Mouse (Mus musculus): ENCODE results near the gene Trmt44. TPM values are rescaled to one million over a fixed set of nuclear protein-coding genes. Genes with fewer than 3 reads are reported as not detected.
"Not testable (repeated sequence)": the region's sequence is repeated elsewhere in the genome, so short reads cannot be mapped to it uniquely, and the experiment has no call there.

Gene Trmt44
- polyA plus RNA-seq, 1 experiment from 2014 or later: 7.0 TPM

GRCm38 (mm10) chr5:35594768-35595167 lies 19.9 kb upstream of the Trmt44 start:
- Histone ChIP-seq H3K27ac (ENCODE audit: low read length) (no peak overlapping the region), H3K4me2 (ENCODE audit: low read depth, low read length) (no peak overlapping the region), H3K36me3 (ENCODE audit: control insufficient read depth, insufficient read depth, low read length) (peaks cover 37% of the 10 kb centered on the region), H3K4me3 (replicated peaks; ENCODE audit: low read length) (no peak overlapping the region), H3K27me3 (ENCODE audit: control insufficient read depth, insufficient read depth, low read length) (no peaks in the 10 kb centered on the region), H3K9me3 (replicated peaks; ENCODE audit: control insufficient read depth, low read length) (peaks cover 4% of the 10 kb centered on the region), H3K9ac (ENCODE audit: low read length) (no peak overlapping the region), H3K4me1 (ENCODE audit: control insufficient read depth, insufficient read depth, low read length) (no peaks in the 10 kb centered on the region)
- 92% methylated on average over 4 of the region's 4 CpGs for WGBS
- ATAC-seq (ENCODE audit: insufficient read depth, low FRiP score): no peak

GRCm38 (mm10) chr5:35593272-35593671 lies 18.4 kb upstream of the Trmt44 start:
- Histone ChIP-seq H3K9me3 (replicated peaks; ENCODE audit: control insufficient read depth, low read length) (peaks cover under 1% of the 10 kb centered on the region), H3K36me3 (ENCODE audit: control insufficient read depth, insufficient read depth, low read length) (peaks cover 45% of the 10 kb centered on the region), H3K4me2 (ENCODE audit: low read depth, low read length) (no peak overlapping the region), H3K4me3 (replicated peaks; ENCODE audit: low read length) (no peak overlapping the region), H3K27ac (ENCODE audit: low read length) (no peak overlapping the region), H3K27me3 (ENCODE audit: control insufficient read depth, insufficient read depth, low read length) (no peaks in the 10 kb centered on the region), H3K9ac (ENCODE audit: low read length) (no peak overlapping the region), H3K4me1 (ENCODE audit: control insufficient read depth, insufficient read depth, low read length) (no peaks in the 10 kb centered on the region)
- ATAC-seq (ENCODE audit: insufficient read depth, low FRiP score): no peak
- WGBS: 88% methylated on average over 6 of the region's 6 CpGs

GRCm38 (mm10) chr5:35592824-35593223 lies 18.0 kb upstream of the Trmt44 start:
- no peak overlapping the region for H3K4me3 ChIP-seq (replicated peaks; ENCODE audit: low read length)
- H3K9me3 ChIP-seq (replicated peaks; ENCODE audit: control insufficient read depth, low read length): no peaks in the 10 kb centered on the region; the same call in 1 of the 2 replicates
- peaks cover 40% of the 10 kb centered on the region for H3K36me3 ChIP-seq (ENCODE audit: control insufficient read depth, insufficient read depth, low read length)
- H3K9ac ChIP-seq (ENCODE audit: low read length): no peak overlapping the region
- H3K27me3 ChIP-seq (ENCODE audit: control insufficient read depth, insufficient read depth, low read length): no peaks in the 10 kb centered on the region
- 67% methylated on average over 4 of the region's 4 CpGs for WGBS
- no peaks in the 10 kb centered on the region for H3K4me1 ChIP-seq (ENCODE audit: control insufficient read depth, insufficient read depth, low read length)
- ATAC-seq (ENCODE audit: insufficient read depth, low FRiP score): no peak
- H3K4me2 ChIP-seq (ENCODE audit: low read depth, low read length): no peak overlapping the region
- H3K27ac ChIP-seq (ENCODE audit: low read length): no peak overlapping the region

- Histone ChIP-seq H3K4me3 (replicated peaks; ENCODE audit: low read length) (no peak overlapping the region), H3K36me3 (ENCODE audit: control insufficient read depth, insufficient read depth, low read length) (peaks cover 39% of the 10 kb centered on the region), H3K4me1 (ENCODE audit: control insufficient read depth, insufficient read depth, low read length) (no peaks in the 10 kb centered on the region), H3K9ac (ENCODE audit: low read length) (no peak overlapping the region), H3K27ac (ENCODE audit: low read length) (no peak overlapping the region), H3K27me3 (ENCODE audit: control insufficient read depth, insufficient read depth, low read length) (no peaks in the 10 kb centered on the region), H3K9me3 (replicated peaks; ENCODE audit: control insufficient read depth, low read length) (no peaks in the 10 kb centered on the region; the same call in 1 of the 2 replicates), H3K4me2 (ENCODE audit: low read depth, low read length) (no peak overlapping the region)
- WGBS: 87% methylated on average over 21 of the region's 21 CpGs
- ATAC-seq (ENCODE audit: insufficient read depth, low FRiP score): no peak
Observed at GRCm38 (mm10) chr5:35592081-35592736, 17.3 kb upstream of the Trmt44 start.

GRCm38 (mm10) chr5:35591497-35591896 lies 16.6 kb upstream of the Trmt44 start:
- Histone ChIP-seq H3K9ac (ENCODE audit: low read length) (no peak overlapping the region), H3K4me3 (replicated peaks; ENCODE audit: low read length) (no peak overlapping the region), H3K9me3 (replicated peaks; ENCODE audit: control insufficient read depth, low read length) (no peaks in the 10 kb centered on the region; the same call in 1 of the 2 replicates), H3K4me2 (ENCODE audit: low read depth, low read length) (no peak overlapping the region), H3K27ac (ENCODE audit: low read length) (no peak overlapping the region), H3K27me3 (ENCODE audit: control insufficient read depth, insufficient read depth, low read length) (no peaks in the 10 kb centered on the region), H3K36me3 (ENCODE audit: control insufficient read depth, insufficient read depth, low read length) (peaks cover 39% of the 10 kb centered on the region), H3K4me1 (ENCODE audit: control insufficient read depth, insufficient read depth, low read length) (no peaks in the 10 kb centered on the region)
- ATAC-seq (ENCODE audit: insufficient read depth, low FRiP score): no peak
- 90% methylated on average over 3 of the region's 4 CpGs for WGBS

- H3K27me3 ChIP-seq (ENCODE audit: control insufficient read depth, insufficient read depth, low read length); H3K9me3 ChIP-seq (replicated peaks; ENCODE audit: control insufficient read depth, low read length); H3K27ac ChIP-seq (ENCODE audit: low read length); H3K4me3 ChIP-seq (replicated peaks; ENCODE audit: low read length); H3K36me3 ChIP-seq (ENCODE audit: control insufficient read depth, insufficient read depth, low read length); H3K4me2 ChIP-seq (ENCODE audit: low read depth, low read length); H3K9ac ChIP-seq (ENCODE audit: low read length); ATAC-seq (ENCODE audit: insufficient read depth, low FRiP score); H3K4me1 ChIP-seq (ENCODE audit: control insufficient read depth, insufficient read depth, low read length): not testable (repeated sequence)
- WGBS: 92% methylated on average over 2 of the region's 2 CpGs
Observed at GRCm38 (mm10) chr5:35584259-35584658, 9.4 kb upstream of the Trmt44 start.

- Histone ChIP-seq H3K9me3 (replicated peaks; ENCODE audit: control insufficient read depth, low read length) (no peaks in the 10 kb centered on the region), H3K4me3 (replicated peaks; ENCODE audit: low read length) (peak overlapping the region; percentile 73), H3K4me1 (ENCODE audit: control insufficient read depth, insufficient read depth, low read length) (peaks cover 9% of the 10 kb centered on the region), H3K27me3 (ENCODE audit: control insufficient read depth, insufficient read depth, low read length) (no peaks in the 10 kb centered on the region), H3K4me2 (ENCODE audit: low read depth, low read length) (peak overlapping the region; percentile 79), H3K9ac (ENCODE audit: low read length) (peak overlapping the region; percentile 77), H3K36me3 (ENCODE audit: control insufficient read depth, insufficient read depth, low read length) (no peaks in the 10 kb centered on the region), H3K27ac (ENCODE audit: low read length) (peak overlapping the region; percentile 76)
- no peak for ATAC-seq (ENCODE audit: insufficient read depth, low FRiP score)
- 2% methylated on average over 17 of the region's 17 CpGs for WGBS
Observed at GRCm38 (mm10) chr5:35583221-35583783, 8.4 kb upstream of the Trmt44 start.

GRCm38 (mm10) chr5:35582445-35583220 lies 7.8 kb upstream of the Trmt44 start, which contains the start of gene Acox3:
Gene Acox3 (plus strand): TSS chr5:35583040.
- WGBS: under 1% methylated on average over 35 of the region's 35 CpGs
- Histone ChIP-seq H3K4me3 (replicated peaks; ENCODE audit: low read length) (peak within 1 kb of the TSS; percentile 73), H3K36me3 (ENCODE audit: control insufficient read depth, insufficient read depth, low read length) (no peaks in the 10 kb centered on the region), H3K27me3 (ENCODE audit: control insufficient read depth, insufficient read depth, low read length) (no peaks in the 10 kb centered on the region), H3K9me3 (replicated peaks; ENCODE audit: control insufficient read depth, low read length) (no peaks in the 10 kb centered on the region), H3K4me2 (ENCODE audit: low read depth, low read length) (peak within 1 kb of the TSS; percentile 79), H3K4me1 (ENCODE audit: control insufficient read depth, insufficient read depth, low read length) (peaks cover 9% of the 10 kb centered on the region), H3K27ac (ENCODE audit: low read length) (peak within 1 kb of the TSS; percentile 76), H3K9ac (ENCODE audit: low read length) (peak within 1 kb of the TSS; percentile 77)
- peak; percentile 95 for ATAC-seq (ENCODE audit: insufficient read depth, low FRiP score)

All from stomach, embryonic 16.5 days (tissue).